Mouse (Mus musculus): Measurements from ENCODE around the gene Tdrd3. TPM values are rescaled to one million over a fixed set of nuclear protein-coding genes. Genes with fewer than 3 reads are reported as not detected.

The Tdrd3 gene
- polyA plus RNA-seq, 1 experiment: 1.2 TPM

GRCm38 (mm10) chr14:87451645-87452443 lies 35.4 kb downstream of the Tdrd3 start:
- 14% methylated on average over 7 of the region's 7 CpGs for WGBS
- peak; percentile 31 to 47 for DNase-seq (ENCODE audit: low read depth in 1 of 2, low spot score in 2 of 2)
- no peaks in the 10 kb centered on the region for H3K27me3 ChIP-seq (ENCODE audit: control insufficient read depth, insufficient read depth, low read length)
- no peaks in the 10 kb centered on the region for H3K36me3 ChIP-seq (ENCODE audit: control insufficient read depth, insufficient read depth, low read length)
- no peak overlapping the region for H3K27ac ChIP-seq (ENCODE audit: insufficient read depth, low read length)
- no peaks in the 10 kb centered on the region for H3K4me1 ChIP-seq (ENCODE audit: control insufficient read depth, insufficient read depth, insufficient read length)
- H3K4me3 ChIP-seq (ENCODE audit: extremely low read depth, insufficient read depth, insufficient read length): no peak overlapping the region
- TF ChIP-seq POLR2A (IDR thresholded peaks at IDR 0.05; ENCODE audit: low read depth, low read length) (no peak), CTCF (IDR thresholded peaks at IDR 0.05; ENCODE audit: extremely low read depth, insufficient read depth, insufficient read length, insufficient replicate concordance) (peak; percentile 13; the same call in 1 of the 2 replicates)

- Histone ChIP-seq H3K36me3 (ENCODE audit: control insufficient read depth, insufficient read depth, low read length) (peaks cover 2% of the 10 kb centered on the region; the same call in 1 of the 2 replicates), H3K4me1 (ENCODE audit: control insufficient read depth, insufficient read depth, insufficient read length) (no peaks in the 10 kb centered on the region), H3K27me3 (ENCODE audit: control insufficient read depth, insufficient read depth, low read length) (no peaks in the 10 kb centered on the region), H3K4me3 (ENCODE audit: extremely low read depth, insufficient read depth, insufficient read length) (no peak overlapping the region), H3K27ac (ENCODE audit: insufficient read depth, low read length) (no peak overlapping the region)
- WGBS: 97% methylated on average over 5 of the region's 5 CpGs
- no peak for DNase-seq (ENCODE audit: low read depth in 1 of 2, low spot score in 2 of 2)
- TF ChIP-seq POLR2A (IDR thresholded peaks at IDR 0.05; ENCODE audit: low read depth, low read length) (no peak), CTCF (IDR thresholded peaks at IDR 0.05; ENCODE audit: extremely low read depth, insufficient read depth, insufficient read length, insufficient replicate concordance) (no peak)
Measured at GRCm38 (mm10) chr14:87455630-87456175, 39.3 kb downstream of the Tdrd3 start.

- no peaks in the 10 kb centered on the region for H3K4me1 ChIP-seq (ENCODE audit: control insufficient read depth, insufficient read depth, insufficient read length)
- no peak for TF ChIP-seq POLR2A (IDR thresholded peaks at IDR 0.05; ENCODE audit: low read depth, low read length)
- TF ChIP-seq CTCF (IDR thresholded peaks at IDR 0.05; ENCODE audit: extremely low read depth, insufficient read depth, insufficient read length, insufficient replicate concordance): no peak
- no peak for DNase-seq (ENCODE audit: low read depth in 1 of 2, low spot score in 2 of 2)
- 91% methylated on average over 1 of the region's 1 CpGs for WGBS
- no peak overlapping the region for H3K4me3 ChIP-seq (ENCODE audit: extremely low read depth, insufficient read depth, insufficient read length)
- no peaks in the 10 kb centered on the region for H3K27me3 ChIP-seq (ENCODE audit: control insufficient read depth, insufficient read depth, low read length)
- no peak overlapping the region for H3K27ac ChIP-seq (ENCODE audit: insufficient read depth, low read length)
- H3K36me3 ChIP-seq (ENCODE audit: control insufficient read depth, insufficient read depth, low read length): peaks cover 2% of the 10 kb centered on the region; the same call in 1 of the 2 replicates
Measured at GRCm38 (mm10) chr14:87459777-87460176, 43.3 kb downstream of the Tdrd3 start.

GRCm38 (mm10) chr14:87461543-87461942 lies 45.1 kb downstream of the Tdrd3 start:
- no peak overlapping the region for H3K4me3 ChIP-seq (ENCODE audit: extremely low read depth, insufficient read depth, insufficient read length)
- TF ChIP-seq CTCF (IDR thresholded peaks at IDR 0.05; ENCODE audit: extremely low read depth, insufficient read depth, insufficient read length, insufficient replicate concordance) (no peak), POLR2A (IDR thresholded peaks at IDR 0.05; ENCODE audit: low read depth, low read length) (no peak)
- no peaks in the 10 kb centered on the region for H3K4me1 ChIP-seq (ENCODE audit: control insufficient read depth, insufficient read depth, insufficient read length)
- DNase-seq (ENCODE audit: low read depth in 1 of 2, low spot score in 2 of 2): no peak
- 90% methylated on average over 12 of the region's 12 CpGs for WGBS
- peaks cover 2% of the 10 kb centered on the region; the same call in 1 of the 2 replicates for H3K36me3 ChIP-seq (ENCODE audit: control insufficient read depth, insufficient read depth, low read length)
- H3K27ac ChIP-seq (ENCODE audit: insufficient read depth, low read length): no peak overlapping the region
- H3K27me3 ChIP-seq (ENCODE audit: control insufficient read depth, insufficient read depth, low read length): no peaks in the 10 kb centered on the region

- H3K4me3 ChIP-seq (ENCODE audit: extremely low read depth, insufficient read depth, insufficient read length): no peak overlapping the region
- H3K27ac ChIP-seq (ENCODE audit: insufficient read depth, low read length): no peak overlapping the region
- DNase-seq (ENCODE audit: low read depth in 1 of 2, low spot score in 2 of 2): peak; percentile 8 to 58
- no peaks in the 10 kb centered on the region for H3K4me1 ChIP-seq (ENCODE audit: control insufficient read depth, insufficient read depth, insufficient read length)
- H3K36me3 ChIP-seq (ENCODE audit: control insufficient read depth, insufficient read depth, low read length): no peaks in the 10 kb centered on the region
- no peaks in the 10 kb centered on the region for H3K27me3 ChIP-seq (ENCODE audit: control insufficient read depth, insufficient read depth, low read length)
- TF ChIP-seq POLR2A (IDR thresholded peaks at IDR 0.05; ENCODE audit: low read depth, low read length) (no peak), CTCF (IDR thresholded peaks at IDR 0.05; ENCODE audit: extremely low read depth, insufficient read depth, insufficient read length, insufficient replicate concordance) (peak; percentile 62; the same call in 1 of the 2 replicates)
- 42% methylated on average over 11 of the region's 11 CpGs for WGBS
Measured at GRCm38 (mm10) chr14:87463963-87464654, 47.7 kb downstream of the Tdrd3 start.

GRCm38 (mm10) chr14:87464655-87465054 lies 48.2 kb downstream of the Tdrd3 start:
- TF ChIP-seq POLR2A (IDR thresholded peaks at IDR 0.05; ENCODE audit: low read depth, low read length) (no peak), CTCF (IDR thresholded peaks at IDR 0.05; ENCODE audit: extremely low read depth, insufficient read depth, insufficient read length, insufficient replicate concordance) (no peak)
- H3K27me3 ChIP-seq (ENCODE audit: control insufficient read depth, insufficient read depth, low read length): no peaks in the 10 kb centered on the region
- H3K27ac ChIP-seq (ENCODE audit: insufficient read depth, low read length): no peak overlapping the region
- no peaks in the 10 kb centered on the region for H3K4me1 ChIP-seq (ENCODE audit: control insufficient read depth, insufficient read depth, insufficient read length)
- no peaks in the 10 kb centered on the region for H3K36me3 ChIP-seq (ENCODE audit: control insufficient read depth, insufficient read depth, low read length)
- no peak overlapping the region for H3K4me3 ChIP-seq (ENCODE audit: extremely low read depth, insufficient read depth, insufficient read length)
- DNase-seq (ENCODE audit: low read depth in 1 of 2, low spot score in 2 of 2): no peak
